Mouse (Mus musculus): ENCODE results near the gene Gm5741. TPM values are rescaled to one million over a fixed set of nuclear protein-coding genes. Genes with fewer than 3 reads are reported as not detected.

Gene Gm5741
- total RNA-seq, 2 experiments from 2014 or later: not detected

DNA sequence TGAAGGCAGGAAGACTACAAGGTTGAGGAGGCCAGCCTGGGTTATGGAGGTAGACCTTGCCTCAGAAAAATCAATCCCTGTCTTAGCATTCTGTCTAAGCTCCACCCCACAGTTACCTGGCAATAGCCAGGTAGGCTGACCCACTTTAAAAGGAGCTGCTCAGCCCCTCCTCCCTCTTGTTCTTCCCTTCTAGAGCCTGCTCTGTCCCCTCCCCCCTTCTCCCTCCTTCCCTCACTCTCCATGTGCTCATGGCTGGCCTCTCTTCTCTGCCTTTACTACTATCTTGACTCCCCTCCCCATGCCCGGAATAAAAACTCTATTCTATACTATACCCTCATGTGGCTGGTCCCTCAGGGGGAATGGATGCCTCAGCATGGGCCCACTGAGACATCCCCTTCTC is 33.9 kb downstream of the Gm5741 start:
- intact Hi-C loops (cut with DNase I): no loop called here
- no peak for DNase-seq

DNA sequence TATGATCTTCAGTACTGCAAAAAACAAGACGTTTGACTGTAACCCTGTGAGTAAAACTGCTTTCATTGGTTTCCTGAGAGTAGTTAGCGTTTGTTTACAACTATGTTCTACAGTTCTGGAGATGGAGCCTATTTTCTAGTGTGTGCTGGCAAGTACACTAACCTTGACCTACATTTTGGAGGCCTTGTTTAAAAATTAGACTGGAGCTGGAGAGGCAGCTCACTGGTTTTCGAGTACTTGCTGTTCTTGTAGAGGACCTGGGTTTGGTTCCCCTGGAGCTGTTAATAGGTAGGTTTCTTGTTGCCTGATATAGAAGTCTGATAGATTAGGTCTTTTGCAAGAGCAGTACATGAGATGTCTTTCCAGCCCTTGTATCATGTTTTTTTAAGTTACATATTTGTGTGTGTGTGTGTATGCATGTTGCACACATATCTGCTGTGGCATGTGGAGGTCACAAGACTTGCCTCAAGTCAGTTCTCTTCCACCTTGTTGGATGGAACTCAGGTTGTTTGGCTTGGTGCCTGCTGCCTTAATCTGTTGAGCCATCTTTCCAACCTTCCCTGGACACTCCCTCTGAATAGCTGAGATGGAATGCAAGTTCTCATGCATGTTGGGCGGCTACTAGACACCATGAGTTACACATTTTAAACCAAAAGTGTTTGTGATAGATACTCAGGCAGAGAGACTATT is 35.0 kb downstream of the Gm5741 start:
- DNase-seq: no peak
- intact Hi-C loops (cut with DNase I): no loop called here

- no peak for DNase-seq
- intact Hi-C loops (cut with DNase I): no loop called here
These were observed 38.5 kb downstream of the Gm5741 start for GRCm38 (mm10) chr8:85029271-85029670.

- intact Hi-C loops (cut with DNase I): no loop called here
- no peak for DNase-seq
These were observed 39.9 kb downstream of the Gm5741 start for GRCm38 (mm10) chr8:85027922-85028321.

- intact Hi-C loops (cut with DNase I): no loop called here
- no peak for DNase-seq
These were observed 40.3 kb downstream of the Gm5741 start for GRCm38 (mm10) chr8:85027516-85027855.

GRCm38 (mm10) chr8:85026670-85027515 is 40.9 kb downstream of the Gm5741 start, which contains the start of gene Trir:
Trir (plus strand) TSS chr8:85026823.
- intact Hi-C loops (cut with DNase I): no loop called here
- peak; percentile 97 to 98 for DNase-seq

- intact Hi-C loops (cut with DNase I): no loop called here
These were observed 42.5 kb downstream of the Gm5741 start, which contains the start of gene Asna1 for GRCm38 (mm10) chr8:85025098-85025932. Asna1 (minus strand) TSS chr8:85025281.

GRCm38 (mm10) chr8:85023846-85024245 is 43.9 kb downstream of the Gm5741 start:
- no peak for DNase-seq
- intact Hi-C loops (cut with DNase I): no loop called here

More at GRCm38 (mm10) chr8:85025098-85025932, 42.5 kb downstream of the Gm5741 start, which contains the start of gene Asna1:
- DNase-seq: peak; percentile 80 to 84

DNA sequence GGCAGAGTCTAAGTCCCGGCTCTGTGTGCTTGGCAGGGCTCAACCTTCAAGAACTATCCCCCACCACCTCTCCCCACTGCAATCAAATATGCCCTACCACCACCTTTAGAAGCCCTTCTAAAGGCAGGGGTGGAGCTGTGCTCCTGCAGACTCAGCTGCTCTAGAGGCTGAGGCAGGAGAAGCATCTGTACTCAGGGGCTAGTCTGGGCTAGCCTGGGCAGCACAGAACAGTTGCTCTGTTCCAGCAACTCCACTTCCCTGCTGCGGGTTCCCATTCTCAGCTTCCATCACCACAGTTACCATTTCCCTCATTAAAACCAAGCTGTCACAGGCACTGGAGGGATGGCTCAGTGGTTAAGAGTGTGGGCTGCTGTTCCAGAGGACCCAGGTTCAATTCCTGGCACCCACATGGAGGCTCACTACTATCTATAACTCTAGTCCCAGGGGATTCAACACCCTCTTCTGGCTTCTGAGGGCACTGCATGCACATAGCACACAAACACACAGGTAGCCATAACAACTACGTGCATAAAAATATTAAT is 46.2 kb downstream of the Gm5741 start:
- intact Hi-C loops (cut with DNase I): no loop called here
- no peak for DNase-seq

Small RNAs within 50 kb of the gene (microRNA-seq; reads per million reads assigned to microRNA genes)
- gene Gm23388 (0 reads per million in 2 experiments), gene Mir7070 (0 to 6.5 reads per million in 2 experiments)

Other genes starting within 250 kb of the Gm5741 start
- 1 to 10 TPM; 6.1 to 6.4 TPM for gene Dand5, start 245.2 kb downstream of the Gm5741 start, total RNA-seq (2021)
- gene Gadd45gip1, start 236.5 kb downstream of the Gm5741 start, total RNA-seq (2021): 10 to 100 TPM; 23.0 to 25.0 TPM
- gene Rad23a, start 227.3 kb downstream of the Gm5741 start, total RNA-seq (2021): 10 to 100 TPM; 78.9 to 79.9 TPM
- gene Calr, start 221.0 kb downstream of the Gm5741 start, total RNA-seq (2021): 100 to 1,000 TPM; 262 to 331 TPM
- 10 to 100 TPM; 23.7 to 27.8 TPM for gene Farsa, start 211.0 kb downstream of the Gm5741 start, total RNA-seq (2021)
- 1 to 10 TPM; 2.2 to 3.7 TPM for gene Syce2, start 195.9 kb downstream of the Gm5741 start, total RNA-seq (2021)
- gene Gcdh, start 174.1 kb downstream of the Gm5741 start, total RNA-seq (2021): 10 to 100 TPM; 41.4 to 42.0 TPM
- gene Klf1, start 166.1 kb downstream of the Gm5741 start, total RNA-seq (2021): not detected
- 1 to 10 TPM; 5.9 to 7.3 TPM for gene Dnase2a, start 159.4 kb downstream of the Gm5741 start, total RNA-seq (2021)
- not detected for gene Mast1, start 130.6 kb downstream of the Gm5741 start, total RNA-seq (2021)
- not detected for gene Rtbdn, start 121.0 kb downstream of the Gm5741 start, total RNA-seq (2021)
- 1 to 10 TPM; 1.1 to 2.7 TPM for gene Gm49661, start 98.5 kb downstream of the Gm5741 start, total RNA-seq (2021)
- 100 to 1,000 TPM; 627 to 727 TPM for gene Prdx2, start 98.4 kb downstream of the Gm5741 start, total RNA-seq (2021)
- gene Rnaseh2a, start 98.2 kb downstream of the Gm5741 start, total RNA-seq (2021): 10 to 100 TPM; 39.7 to 50.7 TPM
- gene Junb, start 89.3 kb downstream of the Gm5741 start, total RNA-seq (2021): 10 to 100 TPM; 11.2 to 13.9 TPM
- 1 to 10 TPM; 1.6 to 2.0 TPM for gene Hook2, start 77.4 kb downstream of the Gm5741 start, total RNA-seq (2021)
- gene Best2, start 53.5 kb downstream of the Gm5741 start, total RNA-seq (2021): not detected
- 10 to 100 TPM; 65.7 to 67.1 TPM for gene Asna1, start 42.7 kb downstream of the Gm5741 start, total RNA-seq (2021)
- 10 to 100 TPM; 90.8 to 99.1 TPM for gene Trir, start 41.2 kb downstream of the Gm5741 start, total RNA-seq (2021)
- gene Tnpo2, start 31.1 kb downstream of the Gm5741 start, total RNA-seq (2021): 10 to 100 TPM; 28.0 to 42.2 TPM
- gene Fbxw9, start 7.9 kb downstream of the Gm5741 start, total RNA-seq (2021): 1 to 10 TPM; 6.8 to 9.1 TPM
- gene Dhps, start 3.8 kb upstream of the Gm5741 start, total RNA-seq (2021): 10 to 100 TPM; 23.5 to 27.8 TPM
- 10 to 100 TPM; 37.0 to 40.2 TPM for gene Wdr83os, start 12.8 kb upstream of the Gm5741 start, total RNA-seq (2021)
- gene Wdr83, start 13.3 kb upstream of the Gm5741 start, total RNA-seq (2021): 10 to 100 TPM; 27.2 to 27.6 TPM
- gene Man2b1, start 15.3 kb upstream of the Gm5741 start, total RNA-seq (2021): 10 to 100 TPM; 30.4 to 37.8 TPM
- 1 to 10 TPM; 2.0 to 2.5 TPM for gene Zfp791, start 55.1 kb upstream of the Gm5741 start, total RNA-seq (2021)
- gene Cks1brt, start 83.9 kb upstream of the Gm5741 start, total RNA-seq (2021): not detected
- not detected for gene Olfr371, start 158.0 kb upstream of the Gm5741 start, total RNA-seq (2021)
- 10 to 100 TPM in 1 of 2 experiments, 1 to 10 TPM in 1; 9.7 to 10.9 TPM for gene Orc6, start 231.7 kb upstream of the Gm5741 start, total RNA-seq (2021)
- 10 to 100 TPM; 64.2 to 68.4 TPM for gene Vps35, start 231.8 kb upstream of the Gm5741 start, total RNA-seq (2021)

Data from heart, postnatal 14 days (tissue).